Comparison of ENCODE assay signal across 30 mouse cellular contexts in genomic region chr2:168621111-168621802, GRCm38 (mm10). TPM values are rescaled to one million over a fixed set of nuclear protein-coding genes. Genes with fewer than 3 reads are reported as not detected.
DNase-seq lines count a peak whose midpoint lies in the region; ATAC-seq and TF ChIP-seq lines count a peak whose summit lies in the region.
"Had no signal": no experiment of that assay in that cellular context is flagged by ENCODE, and none has a peak within 500 bp of the region (broad histone marks: within the 10 kb centered on the region; RNA-seq: fewer than 3 reads in every experiment).

No protein-coding gene starts in this region.

- H3K36me3 ChIP-seq in heart, embryonic 13.5 days: no peaks in the 10 kb centered on the region
- H3K36me3 ChIP-seq in heart, adult 2 months (ENCODE audit: control insufficient read depth, insufficient read depth, low read length): no peaks in the 10 kb centered on the region
- H3K36me3 ChIP-seq: embryonic facial prominence, embryonic 13.5 days; forebrain, embryonic 10.5 days; forebrain, embryonic 15.5 days; G1E; hindbrain, embryonic 15.5 days; limb, embryonic 10.5 days; limb, embryonic 15.5 days; midbrain, embryonic 15.5 days had no signal

- no peak for TF ChIP-seq POLR2A in heart, adult 2 months (IDR thresholded peaks at IDR 0.05; ENCODE audit: insufficient read depth, low read depth, low read length)

- H3K4me2 ChIP-seq in heart, embryonic 13.5 days: no peak overlapping the region
- H3K4me2 ChIP-seq: embryonic facial prominence, embryonic 13.5 days; forebrain, embryonic 15.5 days; hindbrain, embryonic 15.5 days; limb, embryonic 15.5 days; midbrain, embryonic 15.5 days; neural tube, embryonic 12.5 days had no signal

- no peak overlapping the region for H3K9ac ChIP-seq in heart, embryonic 13.5 days
- no peak overlapping the region for H3K9ac ChIP-seq in heart, adult 2 months (ENCODE audit: low read depth, low read length)
- H3K9ac ChIP-seq: embryonic facial prominence, embryonic 13.5 days; forebrain, embryonic 15.5 days; hindbrain, embryonic 15.5 days; limb, embryonic 15.5 days; liver, embryonic 14.5 days; midbrain, embryonic 15.5 days; neural tube, embryonic 12.5 days had no signal

- intact Hi-C loops in heart, postnatal 10 days (cut with DNase I): loop anchor here (10.0 kb wide), 1 partner anchor 366 kb away; no protein-coding TSS in a partner anchor
- intact Hi-C loops in heart, adult 2 months (cut with DNase I): no loop called here

- WGBS in heart, embryonic 13.5 days: 45% methylated on average over 11 of the region's 11 CpGs
- WGBS in heart, adult 2 months: 47% methylated on average over 11 of the region's 11 CpGs

- 0 out of 2 replicates have a peak overlapping the region, but pooled peaks have one; percentile 16 for H3K27ac ChIP-seq in heart, embryonic 13.5 days (replicated peaks)
- no peak overlapping the region for H3K27ac ChIP-seq in heart, adult 2 months
- H3K27ac ChIP-seq: embryonic facial prominence, embryonic 13.5 days; forebrain, embryonic 10.5 days; forebrain, embryonic 15.5 days; gastrocnemius, adult 2 months; hindbrain, embryonic 15.5 days; limb, embryonic 10.5 days; limb, embryonic 15.5 days; liver, embryonic 14.5 days; midbrain, embryonic 15.5 days; neural tube, embryonic 12.5 days had no signal

- H3K4me3 ChIP-seq in heart, embryonic 13.5 days: no peak overlapping the region
- no peak overlapping the region for H3K4me3 ChIP-seq in heart, adult 2 months
- H3K4me3 ChIP-seq: embryonic facial prominence, embryonic 13.5 days; forebrain, embryonic 10.5 days; forebrain, embryonic 15.5 days; gastrocnemius, adult 2 months; hindbrain, embryonic 15.5 days; limb, embryonic 10.5 days; limb, embryonic 15.5 days; midbrain, embryonic 15.5 days; neural tube, embryonic 12.5 days had no signal

- ATAC-seq in heart, embryonic 13.5 days (ENCODE audit: extremely low read depth, insufficient number of reproducible peaks, low FRiP score, low TSS enrichment): no peak
- ATAC-seq: forebrain, embryonic 15.5 days; midbrain, embryonic 15.5 days had no signal

- DNase-seq in heart, postnatal 10 days: no peak
- peak; percentile 31 for DNase-seq in heart, postnatal 4 days
- DNase-seq in heart, adult 2 months: no peak
- peak; percentile 63 for DNase-seq in 3T3-L1 (ENCODE audit: low read depth, low spot score)
- peak; percentile 40 for DNase-seq in NIH3T3 (ENCODE audit: low read depth)
- no peak for DNase-seq in kidney, postnatal 36 days
- DNase-seq: cerebellum, adult 8-10 months; cerebellum, postnatal 36 days; embryo, embryonic 11 days; gastrocnemius, adult 2 months; gastrocnemius, postnatal 36 days; heart, adult 18-20 months; kidney, adult 2 months; kidney, postnatal 4 days; lung, adult 2 months; lung, postnatal 10 days; right cerebral cortex, adult 18-20 months; spleen, adult 18-20 months; thymus, postnatal 14 days had no signal

- H3K27me3 ChIP-seq in heart, embryonic 13.5 days (replicated peaks): peaks cover 16% of the 10 kb centered on the region
- H3K27me3 ChIP-seq in heart, adult 2 months (ENCODE audit: control insufficient read depth, insufficient read depth, low read length): no peaks in the 10 kb centered on the region
- H3K27me3 ChIP-seq: embryonic facial prominence, embryonic 13.5 days; forebrain, embryonic 15.5 days; hindbrain, embryonic 15.5 days; limb, embryonic 15.5 days; midbrain, embryonic 15.5 days; neural tube, embryonic 12.5 days had no signal

- TF ChIP-seq EP300 in heart, adult 2 months (IDR thresholded peaks at IDR 0.05; ENCODE audit: insufficient read depth, low read depth, low read length): no peak

- no peaks in the 10 kb centered on the region for H3K79me2 ChIP-seq in heart, adult 2 months (replicated peaks; ENCODE audit: control insufficient read depth, insufficient read depth, low read length)

- peaks cover 18% of the 10 kb centered on the region for H3K4me1 ChIP-seq in heart, embryonic 13.5 days
- H3K4me1 ChIP-seq in heart, adult 2 months (ENCODE audit: control insufficient read depth, insufficient read depth, low read length): no peaks in the 10 kb centered on the region

- no peak for TF ChIP-seq CTCF in heart, adult 2 months (IDR thresholded peaks at IDR 0.05)

- peaks cover 11% of the 10 kb centered on the region for H3K9me3 ChIP-seq in heart, embryonic 13.5 days
- H3K9me3 ChIP-seq: embryonic facial prominence, embryonic 13.5 days; forebrain, embryonic 15.5 days; hindbrain, embryonic 15.5 days; limb, embryonic 15.5 days; midbrain, embryonic 15.5 days had no signal

RNA-seq across cellular contexts. Expression of gene Nfatc2, which starts 19.8 kb away (rescaled TPM):
- 9.3 and 10.1 TPM in 2 replicates for polyA plus RNA-seq in heart, embryonic 13.5 days (2015; fragmentation: Nextera tagmentation; extraction: Ambion mirVana)
- total RNA-seq in heart, postnatal 10 days (2021): 10 to 100 TPM; 16.3 to 21.3 TPM
- 10 to 100 TPM; 18.8 to 21.3 TPM for total RNA-seq in heart, postnatal 4 days (2021)
- 10 to 100 TPM; 11.2 to 18.3 TPM for total RNA-seq in heart, adult 2 months (2021)
- polyA plus RNA-seq in heart, adult 2 months (2012; rRNA removed): 10.2 and 12.8 TPM in 2 replicates
- polyA plus RNA-seq: G1E had no signal

Comparison
In these comparisons a context has a peak if more than half of its experiments do, and no peak if none do; other contexts are left out.
1. DNase-seq: peak in heart, postnatal 4 days (single experiment), 3T3-L1 (single experiment) and NIH3T3 (single experiment); none in heart, postnatal 10 days (0 of 2), heart, adult 2 months (0 of 2) and kidney, postnatal 36 days (0 of 2).